In genomic region chr9:58583267-58583641, GRCm38 (mm10) we compare ENCODE assay signal across 8 mouse cellular contexts. TPM values are rescaled to one million over a fixed set of nuclear protein-coding genes. Genes with fewer than 3 reads are reported as not detected.
DNase-seq lines count a peak whose midpoint lies in the region; ATAC-seq and TF ChIP-seq lines count a peak whose summit lies in the region.

No protein-coding gene starts in this region.

- H3K79me2 ChIP-seq in macrophage (ENCODE audit: inconsistent target) = peaks cover 58% of the 10 kb centered on the region

- H3K36me3 ChIP-seq in ES-Bruce4 (ENCODE audit: control insufficient read depth, insufficient read depth, low read length, poor library complexity, severe bottlenecking) (peaks cover 2% of the 10 kb centered on the region; the same call in 1 of the 2 replicates), macrophage (ENCODE audit: inconsistent target) (no peaks in the 10 kb centered on the region)
- H3K36me3 ChIP-seq in hindbrain, embryonic 16.5 days (ENCODE audit: control insufficient read depth, insufficient read depth, low read length) = no peaks in the 10 kb centered on the region
- no peaks in the 10 kb centered on the region for H3K36me3 ChIP-seq in stomach, embryonic 14.5 days (ENCODE audit: control insufficient read depth, insufficient read depth, low read length)

- peak; percentile 29; the same call in 1 of the 2 replicates for ATAC-seq in erythroblast, adult 5-6 weeks (replicated peaks; ENCODE audit: low FRiP score, poor library complexity, severe bottlenecking)
- no peak for ATAC-seq in hindbrain, embryonic 16.5 days
- ATAC-seq in stomach, embryonic 14.5 days (ENCODE audit: insufficient number of reproducible peaks, insufficient read depth, low FRiP score, low read depth) = no peak

- H3K9ac ChIP-seq in ES-Bruce4 (ENCODE audit: low read depth, poor library complexity, severe bottlenecking) = peak overlapping the region; percentile 99
- H3K9ac ChIP-seq in hindbrain, embryonic 16.5 days (ENCODE audit: low read depth, low read length) = peak overlapping the region; percentile 100
- H3K9ac ChIP-seq in stomach, embryonic 14.5 days (replicated peaks; ENCODE audit: low read depth, low read length) = peak overlapping the region; percentile 98

- peak overlapping the region; percentile 87 for H3K4me2 ChIP-seq in hindbrain, embryonic 16.5 days (ENCODE audit: low read length)
- peak overlapping the region; percentile 72 for H3K4me2 ChIP-seq in stomach, embryonic 14.5 days (replicated peaks; ENCODE audit: low read depth, low read length)

- no peaks in the 10 kb centered on the region for H3K27me3 ChIP-seq in ES-Bruce4 (ENCODE audit: control insufficient read depth, insufficient read depth, low read length, poor library complexity, severe bottlenecking)
- H3K27me3 ChIP-seq in hindbrain, embryonic 16.5 days (replicated peaks; ENCODE audit: control insufficient read depth, insufficient read depth, low read length) = no peaks in the 10 kb centered on the region
- H3K27me3 ChIP-seq in stomach, embryonic 14.5 days (ENCODE audit: control insufficient read depth, insufficient read depth, low read length) = no peaks in the 10 kb centered on the region

- no peak for TF ChIP-seq CTCF in ES-Bruce4 (IDR thresholded peaks at IDR 0.05; ENCODE audit: low read depth, low read length)

- TF ChIP-seq POLR2A in ES-Bruce4 (IDR thresholded peaks at IDR 0.05; ENCODE audit: insufficient read depth, low read length) = no peak

- DNase-seq in embryo, embryonic 10 days (ENCODE audit: low spot score) = peak; percentile 34
- DNase-seq in embryo, embryonic 9.5 days (ENCODE audit: extremely low spot score) = no peak
- no peak for DNase-seq in adrenal gland, adult 2 months

- no peak for TF ChIP-seq EP300 in ES-Bruce4 (IDR thresholded peaks at IDR 0.05; ENCODE audit: insufficient read depth, low read depth, low read length)

- H3K9me3 ChIP-seq in ES-Bruce4 (replicated peaks; ENCODE audit: control insufficient read depth, insufficient read depth, low read length, poor library complexity, severe bottlenecking) = no peaks in the 10 kb centered on the region
- no peaks in the 10 kb centered on the region for H3K9me3 ChIP-seq in hindbrain, embryonic 16.5 days (ENCODE audit: control insufficient read depth, low read length)
- no peaks in the 10 kb centered on the region for H3K9me3 ChIP-seq in stomach, embryonic 14.5 days (ENCODE audit: control insufficient read depth, low read depth, low read length)

- WGBS in hindbrain, embryonic 16.5 days = 0% methylated on average over 8 of the region's 8 CpGs
- 0% methylated on average over 8 of the region's 8 CpGs for WGBS in macrophage (ENCODE audit: missing documents)
- WGBS in stomach, embryonic 14.5 days = under 1% methylated on average over 8 of the region's 8 CpGs

- H3K4me1 ChIP-seq in ES-Bruce4 (ENCODE audit: control insufficient read depth, insufficient read depth, low read length) = no peaks in the 10 kb centered on the region
- H3K4me1 ChIP-seq in hindbrain, embryonic 16.5 days (ENCODE audit: control insufficient read depth, insufficient read depth, low read depth, low read length) = peaks cover 10% of the 10 kb centered on the region
- H3K4me1 ChIP-seq in stomach, embryonic 14.5 days (ENCODE audit: control insufficient read depth, insufficient read depth, low read length) = 0 out of 2 replicates have a peak, but pooled peaks cover 6% of the 10 kb centered on the region

- peak overlapping the region; percentile 96 for H3K4me3 ChIP-seq in ES-Bruce4 (ENCODE audit: low read depth, low read length)
- peak overlapping the region; percentile 99 for H3K4me3 ChIP-seq in hindbrain, embryonic 16.5 days (ENCODE audit: low read length)
- H3K4me3 ChIP-seq in macrophage (ENCODE audit: inconsistent target) = peak overlapping the region; percentile 94
- H3K4me3 ChIP-seq in stomach, embryonic 14.5 days (ENCODE audit: low read depth, low read length) = peak overlapping the region; percentile 96

- no peak overlapping the region for H3K27ac ChIP-seq in ES-Bruce4 (ENCODE audit: insufficient read depth, low read length)
- H3K27ac ChIP-seq in hindbrain, embryonic 16.5 days (ENCODE audit: low read depth, low read length) = peak overlapping the region; percentile 99
- H3K27ac ChIP-seq in macrophage = peak overlapping the region; percentile 93
- peak overlapping the region; percentile 94 for H3K27ac ChIP-seq in stomach, embryonic 14.5 days (ENCODE audit: low read length)

RNA-seq across cellular contexts. Expression of gene Nptn, which starts 1.2 kb away (rescaled TPM):
- polyA plus RNA-seq in ES-Bruce4 (2011; ENCODE audit: insufficient read depth, insufficient read length, low read depth, missing spikeins) = 91.4 and 93.4 TPM in 2 replicates
- total RNA-seq in erythroblast, adult 5-6 weeks (2015; ENCODE audit: low replicate concordance) = 256 and 349 TPM in 2 replicates
- 122 and 135 TPM in 2 replicates for total RNA-seq in erythroblast, adult 5-6 weeks (2017; ENCODE audit: low replicate concordance)
- polyA plus RNA-seq in hindbrain, embryonic 16.5 days (2015; fragmentation: Nextera tagmentation; extraction: Ambion mirVana) = 216 and 258 TPM in 2 replicates
- 100 to 1,000 TPM in 23 of 26 experiments, 10 to 100 TPM in 3; 79.3 to 327 (median 178) TPM for total RNA-seq in macrophage (2018; cell fraction: chromatin; rRNA removed)
- 100 to 1,000 TPM; 221 to 473 (median 294) TPM for total RNA-seq in macrophage (2018; cell fraction: cytosol; rRNA removed)
- total RNA-seq in macrophage (2018; cell fraction: nucleus; rRNA removed) = 100 to 1,000 TPM; 199 to 863 (median 326) TPM
- 350 to 497 TPM (median 426 TPM) in 3 replicates for polyA plus RNA-seq in macrophage (2018)
- polyA plus RNA-seq in stomach, embryonic 14.5 days (2014; fragmentation: Nextera tagmentation; extraction: Ambion mirVana) = 152 and 154 TPM in 2 replicates
- total RNA-seq in adrenal gland, adult 2 months (2021) = 100 to 1,000 TPM; 200 to 247 TPM
- polyA plus RNA-seq in adrenal gland, adult 2 months (2012; rRNA removed) = 204 and 227 TPM in 2 replicates

RNA-seq across cellular contexts. Expression of gene Cd276, which starts 28.0 kb away (rescaled TPM):
- 51.1 and 56.9 TPM in 2 replicates for polyA plus RNA-seq in ES-Bruce4 (2011; ENCODE audit: insufficient read depth, insufficient read length, low read depth, missing spikeins)
- not detected in 2 replicates for total RNA-seq in erythroblast, adult 5-6 weeks (2015; ENCODE audit: low replicate concordance)
- total RNA-seq in erythroblast, adult 5-6 weeks (2017; ENCODE audit: low replicate concordance) = not detected in 2 replicates
- 24.6 and 33.7 TPM in 2 replicates for polyA plus RNA-seq in hindbrain, embryonic 16.5 days (2015; fragmentation: Nextera tagmentation; extraction: Ambion mirVana)
- total RNA-seq in macrophage (2018; cell fraction: chromatin; rRNA removed) = 1 to 10 TPM in 2 of 26 experiments, under 1 TPM in 6, not detected in 18; 0.24 to 7.0 (median 0.68) TPM
- under 1 TPM in 24 of 26 experiments, not detected in 2; 0.07 to 0.76 (median 0.32) TPM for total RNA-seq in macrophage (2018; cell fraction: cytosol; rRNA removed)
- total RNA-seq in macrophage (2018; cell fraction: nucleus; rRNA removed) = 1 to 10 TPM in 8 of 26 experiments, under 1 TPM in 4, not detected in 14; 0.18 to 3.2 (median 1.5) TPM
- 0.34 to 2.5 TPM (median 0.49 TPM) in 3 replicates for polyA plus RNA-seq in macrophage (2018)
- 43.0 and 45.7 TPM in 2 replicates for polyA plus RNA-seq in stomach, embryonic 14.5 days (2014; fragmentation: Nextera tagmentation; extraction: Ambion mirVana)
- total RNA-seq in adrenal gland, adult 2 months (2021) = 10 to 100 TPM; 11.0 to 12.3 TPM
- polyA plus RNA-seq in adrenal gland, adult 2 months (2012; rRNA removed) = 7.2 and 9.5 TPM in 2 replicates
